Mouse (Mus musculus) ES-E14 (cell line): Measurements from ENCODE around the gene Mt3.

Source experiments
- CHD2 ChIP-seq: IDR thresholded peaks from 2 replicates; pipeline ENCODE4 v1.6.1; 2014; ENCODE audit warnings: mild to moderate bottlenecking, low read depth, low read length, inconsistent platforms
- MAFK ChIP-seq: IDR thresholded peaks from 2 replicates; pipeline ENCODE4 v1.6.1; 2014; ENCODE audit warnings: mild to moderate bottlenecking, low read depth, low read length, inconsistent platforms; ENCODE audit not compliant: insufficient read depth
- ZNF384 ChIP-seq: IDR thresholded peaks from 2 replicates; pipeline ENCODE4 v1.6.1; 2012; ENCODE audit warnings: low read depth, low read length, inconsistent platforms

GRCm38 (mm10) chr8:94182055-94182929 is 29.9 kb downstream of the Mt3 start:
- no peak for TF ChIP-seq MAFK
- TF ChIP-seq CHD2: 0 out of 2 replicates have a peak, but pooled peaks have one; percentile 10
- no peak for TF ChIP-seq ZNF384
